Mouse (Mus musculus) hindbrain, embryonic 16.5 days (tissue): ENCODE data around the gene Opn1mw. TPM values are rescaled to one million over a fixed set of nuclear protein-coding genes. Genes with fewer than 3 reads are reported as not detected.
"Not testable (repeated sequence)": the region's sequence is repeated elsewhere in the genome, so short reads cannot be mapped to it uniquely, and the experiment has no call there.

Experiments used
- ATAC-seq: fragments of 200-750 bp; cut with Nextera tagmentation; 2 replicates; pipeline ENCODE4 v1.8.0; 2017; ENCODE audit warnings: moderate TSS enrichment, moderate library complexity
- H3K27ac ChIP-seq: fragments of 300-500 bp; sonication (generic); 2 replicates; pipeline ENCODE4 v1.5.1; 2014; ENCODE audit warnings: low read depth, mild to moderate bottlenecking, control low read depth, low read length, moderate library complexity
- H3K27me3 ChIP-seq: fragments of 300-500 bp; sonication (generic); replicated peaks from 2 replicates; pipeline ENCODE4 v1.6.1; 2014; ENCODE audit warnings: low read length; ENCODE audit not compliant: control insufficient read depth, insufficient read depth
- H3K36me3 ChIP-seq: fragments of 300-500 bp; sonication (generic); 2 replicates; pipeline ENCODE4 v1.6.1; 2014; ENCODE audit warnings: mild to moderate bottlenecking, low read length, moderate library complexity, mixed read lengths; ENCODE audit not compliant: control insufficient read depth, insufficient read depth
- H3K4me1 ChIP-seq: fragments of 300-500 bp; sonication (generic); 2 replicates; pipeline ENCODE4 v1.6.1; 2014; ENCODE audit warnings: low read depth, low read length; ENCODE audit not compliant: control insufficient read depth, insufficient read depth
- H3K4me2 ChIP-seq: fragments of 300-500 bp; sonication (generic); 2 replicates; pipeline ENCODE4 v1.6.1; 2014; ENCODE audit warnings: mild to moderate bottlenecking, low read length, control low read depth, moderate library complexity
- H3K4me3 ChIP-seq: fragments of 300-500 bp; sonication (generic); 2 replicates; pipeline ENCODE4 v1.5.1; 2014; ENCODE audit warnings: mild to moderate bottlenecking, low read length, control low read depth, moderate library complexity
- H3K9ac ChIP-seq: fragments of 300-500 bp; sonication (generic); 2 replicates; pipeline ENCODE4 v1.6.1; 2014; ENCODE audit warnings: low read depth, mild to moderate bottlenecking, control low read depth, low read length, moderate library complexity
- H3K9me3 ChIP-seq: fragments of 300-500 bp; sonication (generic); 2 replicates; pipeline ENCODE4 v1.6.1; 2014; ENCODE audit warnings: mild to moderate bottlenecking, low read length, moderate library complexity; ENCODE audit not compliant: control insufficient read depth
- WGBS: fragments of 180-500 bp; shearing (Covaris S2); extraction: QIAGEN DNeasy Blood & Tissue Kit; methylation state at CpG from one replicate; pipeline ENCODE4 v1.1.7; 2014; 5-methylcytosine and 5-hydroxymethylcytosine counted together
- polyA plus RNA-seq: library from polyadenylated mRNA; unstranded; fragments of >200 nt; fragmentation: Nextera tagmentation; extraction: Ambion mirVana; gene quantifications from 2 replicates; pipeline ENCODE4 v1.2.1, GENCODE M21; 2015

Opn1mw gene
- polyA plus RNA-seq, 1 experiment from 2014 or later = not detected

GRCm38 (mm10) chrX:74115511-74115910 lies 11.8 kb upstream of the Opn1mw start:
- no peaks in the 10 kb centered on the region for H3K4me1 ChIP-seq
- no peaks in the 10 kb centered on the region for H3K9me3 ChIP-seq
- H3K27me3 ChIP-seq = no peaks in the 10 kb centered on the region
- peak overlapping the region; percentile 37; the same call in 1 of the 2 replicates for H3K9ac ChIP-seq
- no peaks in the 10 kb centered on the region for H3K36me3 ChIP-seq
- H3K4me2 ChIP-seq = peak overlapping the region; percentile 46
- peak overlapping the region; percentile 26 for H3K4me3 ChIP-seq
- no peak overlapping the region for H3K27ac ChIP-seq
- peak; percentile 78 for ATAC-seq
- WGBS = 13% methylated on average over 10 of the region's 10 CpGs

GRCm38 (mm10) chrX:74124975-74125374 lies 2.3 kb upstream of the Opn1mw start:
- no peaks in the 10 kb centered on the region for H3K27me3 ChIP-seq
- no peak overlapping the region for H3K9ac ChIP-seq
- no peaks in the 10 kb centered on the region for H3K9me3 ChIP-seq
- ATAC-seq = no peak
- no peak overlapping the region for H3K4me3 ChIP-seq
- H3K36me3 ChIP-seq = no peaks in the 10 kb centered on the region
- H3K4me1 ChIP-seq = no peaks in the 10 kb centered on the region
- H3K4me2 ChIP-seq = no peak overlapping the region
- WGBS = 57% methylated on average over 2 of the region's 2 CpGs
- no peak overlapping the region for H3K27ac ChIP-seq

DNA sequence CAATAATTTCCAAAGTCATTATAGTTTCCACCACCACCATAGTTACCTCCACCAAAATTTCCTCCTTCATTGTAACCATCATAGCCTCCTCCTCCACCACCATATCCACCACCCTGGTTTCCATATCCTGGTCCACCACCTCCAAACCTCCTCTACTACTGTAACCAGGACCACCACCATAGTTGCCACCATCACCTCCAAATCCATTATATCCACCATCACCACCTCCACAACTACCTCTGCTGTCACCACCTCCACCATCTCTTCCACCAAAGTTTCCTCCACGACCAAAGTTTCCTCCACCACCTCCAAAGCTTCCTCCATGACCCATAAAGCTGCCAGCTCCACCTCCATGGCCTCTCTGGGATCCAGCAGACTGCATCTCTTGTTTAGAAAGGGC lies 8.0 kb downstream of the Opn1mw start, which contains the start of gene Mecp2:
Gene Mecp2 (minus strand): TSS at position 101 of the 400 bp plus-strand sequence.
- H3K4me2 ChIP-seq, H3K9me3 ChIP-seq, H3K36me3 ChIP-seq, H3K27ac ChIP-seq, H3K4me1 ChIP-seq, H3K27me3 ChIP-seq, H3K4me3 ChIP-seq, ATAC-seq, H3K9ac ChIP-seq: not testable (repeated sequence)
- 17% methylated on average over 1 of the region's 1 CpGs for WGBS

- no peak within 1 kb of the TSS for H3K9ac ChIP-seq
These were observed 40.5 kb downstream of the Opn1mw start, which contains the start of gene Tex28 for GRCm38 (mm10) chrX:74167738-74168137. Gene Tex28, minus strand, starts transcription at chrX:74167838.

DNA sequence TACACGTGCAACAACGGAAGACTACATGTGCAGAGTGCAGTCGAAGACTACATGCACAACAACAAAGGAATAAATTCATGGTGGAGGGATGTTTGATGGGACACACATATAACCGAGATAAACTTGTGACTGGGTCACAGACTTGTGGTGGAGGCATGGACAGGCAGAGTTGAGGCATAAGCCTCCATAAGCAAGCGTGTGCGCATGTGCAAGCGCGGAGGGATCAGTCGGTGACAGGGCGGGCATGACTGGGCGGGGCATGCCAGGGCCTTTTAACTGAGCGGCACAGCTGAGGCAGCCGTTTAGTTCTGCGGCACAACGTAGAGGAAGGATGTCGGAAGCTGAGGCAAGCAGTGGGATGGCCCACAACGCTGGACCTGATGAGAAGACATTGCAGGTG lies 49.7 kb downstream of the Opn1mw start, which contains the start of gene Tktl1:
Gene Tktl1 (plus strand): TSS at position 301 of the 400 bp plus-strand sequence.
- 90% methylated on average over 17 of the region's 17 CpGs for WGBS
- Histone ChIP-seq H3K4me1 (no peaks in the 10 kb centered on the region), H3K36me3 (no peaks in the 10 kb centered on the region), H3K4me2 (no peak within 1 kb of the TSS), H3K4me3 (no peak within 1 kb of the TSS), H3K9me3 (no peaks in the 10 kb centered on the region), H3K9ac (no peak within 1 kb of the TSS), H3K27ac (no peak within 1 kb of the TSS), H3K27me3 (no peaks in the 10 kb centered on the region)
- ATAC-seq = no peak

More at GRCm38 (mm10) chrX:74167738-74168137, 40.5 kb downstream of the Opn1mw start, which contains the start of gene Tex28:
- no peaks in the 10 kb centered on the region for H3K9me3 ChIP-seq
- H3K27me3 ChIP-seq = no peaks in the 10 kb centered on the region
- no peak within 1 kb of the TSS for H3K27ac ChIP-seq
- no peak within 1 kb of the TSS for H3K4me2 ChIP-seq
- no peaks in the 10 kb centered on the region for H3K36me3 ChIP-seq
- whole genome bisulfite sequencing = 94% methylated on average over 1 of the region's 1 CpGs
- H3K4me1 ChIP-seq = no peaks in the 10 kb centered on the region
- H3K4me3 ChIP-seq = no peak within 1 kb of the TSS
- ATAC-seq = no peak

Other genes starting within 250 kb of the Opn1mw start
- 0.11 and 0.20 TPM in 2 replicates for gene Avpr2, start 235.4 kb upstream of the Opn1mw start, polyA plus RNA-seq
- 109 and 139 TPM in 2 replicates for gene L1cam, start 231.4 kb upstream of the Opn1mw start, polyA plus RNA-seq
- 2.7 TPM in 2 replicates for gene Arhgap4, start 205.6 kb upstream of the Opn1mw start, polyA plus RNA-seq
- 89.5 and 92.9 TPM in 2 replicates for gene Naa10, start 205.5 kb upstream of the Opn1mw start, polyA plus RNA-seq
- gene Renbp, start 196.6 kb upstream of the Opn1mw start, polyA plus RNA-seq = 15.2 and 16.8 TPM in 2 replicates
- gene Hcfc1, start 161.1 kb upstream of the Opn1mw start, polyA plus RNA-seq = 38.1 and 44.2 TPM in 2 replicates
- 38.4 and 48.5 TPM in 2 replicates for gene Irak1, start 103.5 kb upstream of the Opn1mw start, polyA plus RNA-seq
- gene Mecp2, start 7.9 kb downstream of the Opn1mw start, polyA plus RNA-seq = 9.9 and 10.8 TPM in 2 replicates
- gene Tex28, start 40.4 kb downstream of the Opn1mw start, polyA plus RNA-seq = not detected in 2 replicates
- 0.14 TPM in 1 of 2 replicates, not detected in the other for gene Tktl1, start 49.8 kb downstream of the Opn1mw start, polyA plus RNA-seq
- 77.4 and 103 TPM in 2 replicates for gene Flna, start 122.4 kb downstream of the Opn1mw start, polyA plus RNA-seq
- gene Emd, start 127.2 kb downstream of the Opn1mw start, polyA plus RNA-seq = 13.1 and 14.8 TPM in 2 replicates
- gene Rpl10, start 143.3 kb downstream of the Opn1mw start, polyA plus RNA-seq = 342 and 444 TPM in 2 replicates
- 78.4 and 79.0 TPM in 2 replicates for gene Taz, start 154.4 kb downstream of the Opn1mw start, polyA plus RNA-seq
- gene Dnase1l1, start 154.9 kb downstream of the Opn1mw start, polyA plus RNA-seq = 4.4 and 4.7 TPM in 2 replicates
- gene Atp6ap1, start 169.6 kb downstream of the Opn1mw start, polyA plus RNA-seq = 331 and 347 TPM in 2 replicates
- gene Gdi1, start 177.5 kb downstream of the Opn1mw start, polyA plus RNA-seq = 978 and 991 TPM in 2 replicates
- gene Fam50a, start 185.6 kb downstream of the Opn1mw start, polyA plus RNA-seq = 61.5 and 61.7 TPM in 2 replicates
- 38.2 and 49.4 TPM in 2 replicates for gene Plxna3, start 201.6 kb downstream of the Opn1mw start, polyA plus RNA-seq
- 69.7 and 78.4 TPM in 2 replicates for gene Lage3, start 226.2 kb downstream of the Opn1mw start, polyA plus RNA-seq
- gene Ubl4a, start 245.8 kb downstream of the Opn1mw start, polyA plus RNA-seq = 72.9 and 74.6 TPM in 2 replicates
- gene Slc10a3, start 245.9 kb downstream of the Opn1mw start, polyA plus RNA-seq = 7.5 and 8.2 TPM in 2 replicates